Mouse (Mus musculus) neural tube, embryonic 12.5 days (tissue): Measurements from ENCODE around the gene Btbd35f4. TPM values are rescaled to one million over a fixed set of nuclear protein-coding genes. Genes with fewer than 3 reads are reported as not detected.
"Not testable (repeated sequence)": the region's sequence is repeated elsewhere in the genome, so short reads cannot be mapped to it uniquely, and the experiment has no call there.

Experiments
- ATAC-seq: fragments of 200-750 bp; cut with Nextera tagmentation; 2 replicates; pipeline ENCODE4 v1.8.0; 2017; ENCODE audit warnings: low read depth, mild to moderate bottlenecking, moderate TSS enrichment, moderate library complexity; ENCODE audit not compliant: low FRiP score
- H3K27ac ChIP-seq: fragments of 300-500 bp; sonication (generic); 2 replicates; pipeline ENCODE4 v1.5.1; 2016
- H3K27me3 ChIP-seq: fragments of 300-500 bp; sonication (generic); replicated peaks from 2 replicates; pipeline ENCODE4 v1.6.1; 2016; ENCODE audit warnings: mild to moderate bottlenecking
- H3K36me3 ChIP-seq: fragments of 300-500 bp; sonication (generic); 2 replicates; pipeline ENCODE4 v1.6.1; 2016; ENCODE audit warnings: mild to moderate bottlenecking
- H3K4me1 ChIP-seq: fragments of 300-500 bp; sonication (generic); 2 replicates; pipeline ENCODE4 v1.6.1; 2016
- H3K4me2 ChIP-seq: fragments of 300-500 bp; sonication (generic); replicated peaks from 2 replicates; pipeline ENCODE4 v1.6.1; 2016; ENCODE audit warnings: mild to moderate bottlenecking
- H3K4me3 ChIP-seq: fragments of 300-500 bp; sonication (generic); 2 replicates; pipeline ENCODE4 v1.5.1; 2016
- H3K9ac ChIP-seq: fragments of 300-500 bp; sonication (generic); 2 replicates; pipeline ENCODE4 v1.6.1; 2016; ENCODE audit warnings: mild to moderate bottlenecking
- H3K9me3 ChIP-seq: fragments of 300-500 bp; sonication (generic); 2 replicates; pipeline ENCODE4 v1.6.1; 2016; ENCODE audit warnings: mild to moderate bottlenecking
- WGBS: fragments of 180-500 bp; shearing (Covaris S2); methylation state at CpG from one replicate; pipeline ENCODE4 v1.1.7; 2016; 5-methylcytosine and 5-hydroxymethylcytosine counted together
- polyA plus RNA-seq: library from polyadenylated mRNA; unstranded; fragments of >200 nt; fragmentation: Nextera tagmentation; extraction: Ambion mirVana; gene quantifications from 2 replicates; pipeline ENCODE4 v1.2.1, GENCODE M21; 2016

The Btbd35f4 gene
- polyA plus RNA-seq = not detected in 2 replicates

DNA sequence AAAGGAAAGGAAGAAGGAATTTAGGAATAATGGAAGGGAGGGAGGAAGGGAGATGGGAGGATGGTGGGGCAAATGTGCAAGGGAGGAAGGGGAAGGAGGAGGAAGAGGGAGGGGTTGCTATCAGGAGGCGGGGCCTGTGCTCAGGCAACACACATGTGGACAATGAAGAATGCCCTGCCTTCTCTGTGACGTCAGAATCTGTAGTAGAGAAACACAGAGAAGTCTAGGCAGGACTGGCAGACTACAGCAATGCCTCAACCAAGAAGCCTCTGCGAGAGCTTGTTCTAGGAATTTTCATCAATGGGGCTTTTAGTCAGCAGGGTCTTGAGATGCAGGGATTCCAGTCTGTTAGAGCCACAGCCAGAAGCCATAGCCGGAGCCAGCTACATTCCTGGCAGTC lies at the start of gene Btbd35f4:
TSS of gene Btbd35f4 (plus strand) at position 301 of the 400 bp plus-strand sequence.
- H3K4me1 ChIP-seq, H3K36me3 ChIP-seq, H3K9ac ChIP-seq, H3K4me3 ChIP-seq, ATAC-seq, H3K27me3 ChIP-seq, H3K27ac ChIP-seq, H3K4me2 ChIP-seq, H3K9me3 ChIP-seq: not testable (repeated sequence)
- WGBS = no CpG with 5 or more reads among the region's 4 CpGs

DNA sequence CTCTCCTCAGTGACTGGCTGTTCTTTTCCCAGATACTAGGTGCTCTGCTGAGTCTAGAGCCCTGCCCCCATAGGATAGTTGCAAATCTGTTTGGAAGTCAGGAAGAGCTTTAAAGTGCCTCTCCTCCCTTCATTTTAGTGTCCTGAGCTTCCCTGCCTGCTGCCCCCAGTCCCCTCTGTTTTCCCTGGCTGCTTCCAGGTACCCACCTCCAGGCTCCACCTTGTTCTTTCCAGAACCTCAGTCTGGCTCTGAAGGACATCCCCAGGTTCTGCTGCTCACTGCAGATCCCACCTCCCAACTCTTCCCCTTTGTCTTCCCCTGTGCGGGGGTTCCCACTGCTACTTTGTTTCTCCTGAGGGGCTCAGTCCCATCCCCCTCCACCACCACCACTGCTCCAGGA lies 39.7 kb downstream of the Btbd35f4 start:
- H3K4me3 ChIP-seq, H3K4me1 ChIP-seq, H3K27me3 ChIP-seq, ATAC-seq, H3K27ac ChIP-seq, H3K9me3 ChIP-seq, H3K9ac ChIP-seq, H3K36me3 ChIP-seq, H3K4me2 ChIP-seq: not testable (repeated sequence)
- whole genome bisulfite sequencing = no CpG with 5 or more reads among the region's 1 CpGs

Other genes with a start within 250 kb of the Btbd35f4 start
- gene Btbd35f27, start 151.6 kb downstream of the Btbd35f4 start, polyA plus RNA-seq = not detected in 2 replicates